Mouse (Mus musculus) heart, adult 2 months (tissue): ENCODE data around the gene Nfia. TPM values are rescaled to one million over a fixed set of nuclear protein-coding genes. Genes with fewer than 3 reads are reported as not detected.

ENCODE experiments used
- DNase-seq, 2 experiments: peaks; one replicate each; pipeline ENCODE4 v3.0.0; 2021
- H3K27ac ChIP-seq: fragments of 200-600 bp; 2 replicates; pipeline ENCODE4 v1.8.1; 2022
- H3K27me3 ChIP-seq: fragments of 200-500 bp; 2 replicates; pipeline ENCODE4 v1.6.1; 2012; ENCODE audit warnings: mild to moderate bottlenecking, low read length, inconsistent platforms, mixed read lengths; ENCODE audit not compliant: control insufficient read depth, insufficient read depth
- H3K36me3 ChIP-seq: fragments of 200-500 bp; 2 replicates; pipeline ENCODE4 v1.6.1; 2012; ENCODE audit warnings: low read length, inconsistent platforms; ENCODE audit not compliant: control insufficient read depth, insufficient read depth
- H3K4me1 ChIP-seq: fragments of 200-500 bp; 2 replicates; pipeline ENCODE4 v1.6.1; 2011; ENCODE audit warnings: low read length; ENCODE audit not compliant: control insufficient read depth, insufficient read depth
- H3K4me3 ChIP-seq: fragments of 200-600 bp; 2 replicates; pipeline ENCODE4 v1.8.1; 2022
- H3K79me2 ChIP-seq: fragments of 200-500 bp; replicated peaks from 2 replicates; pipeline ENCODE4 v1.6.1; 2012; ENCODE audit warnings: mild to moderate bottlenecking, inconsistent platforms, low read length, moderate library complexity, mixed read lengths; ENCODE audit not compliant: control insufficient read depth, insufficient read depth
- H3K9ac ChIP-seq: fragments of 200-500 bp; 2 replicates; pipeline ENCODE4 v1.6.1; 2012; ENCODE audit warnings: low read depth, mild to moderate bottlenecking, control low read depth, inconsistent platforms, low read length, mixed read lengths
- CTCF ChIP-seq: fragments of 200-600 bp; IDR thresholded peaks from 2 replicates; pipeline ENCODE4 v1.8.1; 2022; ENCODE audit warnings: antibody characterized with exemption, mild to moderate bottlenecking, moderate library complexity
- EP300 ChIP-seq: fragments of 200-500 bp; IDR thresholded peaks from 2 replicates; pipeline ENCODE4 v1.6.1; 2011; ENCODE audit warnings: low read depth, low read length, control low read depth; ENCODE audit not compliant: insufficient read depth
- POLR2A ChIP-seq: fragments of 200-500 bp; IDR thresholded peaks from 2 replicates; pipeline ENCODE4 v1.6.1; 2011; ENCODE audit warnings: mild to moderate bottlenecking, low read depth, low read length, control low read depth; ENCODE audit not compliant: insufficient read depth
- WGBS: fragments of 180-500 bp; shearing (Covaris S2); methylation state at CpG from one replicate; pipeline ENCODE4 v1.1.7; 2018; 5-methylcytosine and 5-hydroxymethylcytosine counted together
- intact Hi-C: fragments of 180-260 bp; cut with DNase I; formaldehyde crosslinking; loops from one replicate; pipeline ENCODE4 v1.15.1; 2025
- polyA plus RNA-seq: library from polyadenylated mRNA; depleted of rRNA; stranded (reverse); fragments of >200 nt; gene quantifications from 2 replicates; pipeline ENCODE4 v1.2.3, GENCODE M21; 2012
- total RNA-seq, 2 experiments: library from RNA; stranded (reverse); gene quantifications; 2 replicates each; pipeline ENCODE4 v1.2.3; 2021

Nfia gene
- total and polyA plus RNA-seq, 3 experiments, result 70.3 to 128 (median 126) TPM

DNA sequence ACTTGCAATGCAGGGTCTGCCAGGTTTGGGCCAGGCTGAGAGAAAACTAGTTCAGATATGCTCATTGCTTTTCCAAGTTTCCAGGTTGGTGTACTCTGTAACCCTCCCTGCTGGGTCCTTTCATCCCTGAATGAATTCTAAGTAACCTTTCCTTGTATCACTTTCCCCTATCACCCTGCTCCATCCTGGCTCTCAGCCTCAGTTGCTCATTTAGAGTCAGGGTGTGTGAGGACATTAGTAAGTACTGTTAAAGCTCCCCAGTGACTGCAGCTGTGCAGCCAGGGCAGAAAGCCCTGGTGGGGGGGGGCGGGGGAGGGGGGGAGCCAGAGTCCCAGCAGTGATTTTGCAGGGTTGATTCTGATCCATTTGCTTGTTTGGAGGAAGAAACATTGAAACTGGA, 56.0 kb downstream of the Nfia start:
- H3K36me3 ChIP-seq, result peaks cover 36% of the 10 kb centered on the region
- no peak for TF ChIP-seq CTCF
- no peak for TF ChIP-seq EP300
- TF ChIP-seq POLR2A, result no peak
- WGBS, result 55% methylated on average over 1 of the region's 1 CpGs
- no peak overlapping the region for H3K9ac ChIP-seq
- DNase-seq, result no peak
- intact Hi-C loops, result loop anchor here (2.0 kb wide), 1 partner anchor 24 kb away; no protein-coding TSS in a partner anchor
- H3K27me3 ChIP-seq, result no peaks in the 10 kb centered on the region
- H3K27ac ChIP-seq, result no peak overlapping the region
- H3K4me3 ChIP-seq, result no peak overlapping the region
- peaks cover 24% of the 10 kb centered on the region for H3K4me1 ChIP-seq
- peaks cover 1% of the 10 kb centered on the region; the same call in 1 of the 2 replicates for H3K79me2 ChIP-seq

DNA sequence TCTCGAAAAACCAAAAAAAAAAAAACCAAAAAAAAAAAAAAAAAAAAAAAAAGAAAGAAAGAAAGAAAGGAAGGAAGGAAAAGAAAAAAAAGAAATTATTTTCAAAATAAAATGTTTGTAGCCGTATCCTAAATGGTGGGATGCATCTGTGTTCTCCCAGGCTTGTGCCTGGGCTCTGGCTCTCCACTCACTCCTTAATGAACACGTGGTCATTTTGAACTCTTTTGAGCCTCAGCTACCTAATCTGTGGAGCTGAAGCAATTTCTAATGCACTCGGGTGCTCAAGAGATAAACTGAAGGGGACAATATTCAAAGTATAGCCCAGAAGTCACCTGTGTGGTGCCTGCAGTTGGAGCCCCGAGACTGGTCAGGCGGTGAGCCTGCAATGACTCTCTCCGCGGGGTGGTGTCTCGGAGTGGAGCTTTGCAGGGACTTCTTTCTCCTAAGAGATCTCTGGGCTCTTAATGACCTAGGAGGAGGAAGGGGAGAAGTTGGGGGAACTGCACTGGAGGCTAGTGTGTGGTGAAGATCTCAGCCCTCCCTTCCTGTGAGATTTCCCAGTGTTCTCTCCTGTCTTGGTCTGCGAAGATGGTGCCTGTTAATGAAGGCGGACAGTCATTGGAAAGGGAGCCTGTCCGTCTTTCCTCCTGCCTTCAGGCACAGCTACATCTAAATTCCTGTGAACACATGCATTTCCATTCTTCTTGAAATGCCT, 57.0 kb downstream of the Nfia start:
- 82% methylated on average over 12 of the region's 12 CpGs for WGBS
- H3K27me3 ChIP-seq, result no peaks in the 10 kb centered on the region
- no peak for DNase-seq
- TF ChIP-seq CTCF (no peak), EP300 (no peak), POLR2A (no peak)
- no peak overlapping the region for H3K4me3 ChIP-seq
- no peak overlapping the region for H3K27ac ChIP-seq
- intact Hi-C loops, result loop anchor here (2.0 kb wide), 1 partner anchor 23 kb away; no protein-coding TSS in a partner anchor
- peaks cover 1% of the 10 kb centered on the region; the same call in 1 of the 2 replicates for H3K79me2 ChIP-seq
- no peak overlapping the region for H3K9ac ChIP-seq
- H3K4me1 ChIP-seq, result peaks cover 15% of the 10 kb centered on the region
- peaks cover 29% of the 10 kb centered on the region for H3K36me3 ChIP-seq

DNA sequence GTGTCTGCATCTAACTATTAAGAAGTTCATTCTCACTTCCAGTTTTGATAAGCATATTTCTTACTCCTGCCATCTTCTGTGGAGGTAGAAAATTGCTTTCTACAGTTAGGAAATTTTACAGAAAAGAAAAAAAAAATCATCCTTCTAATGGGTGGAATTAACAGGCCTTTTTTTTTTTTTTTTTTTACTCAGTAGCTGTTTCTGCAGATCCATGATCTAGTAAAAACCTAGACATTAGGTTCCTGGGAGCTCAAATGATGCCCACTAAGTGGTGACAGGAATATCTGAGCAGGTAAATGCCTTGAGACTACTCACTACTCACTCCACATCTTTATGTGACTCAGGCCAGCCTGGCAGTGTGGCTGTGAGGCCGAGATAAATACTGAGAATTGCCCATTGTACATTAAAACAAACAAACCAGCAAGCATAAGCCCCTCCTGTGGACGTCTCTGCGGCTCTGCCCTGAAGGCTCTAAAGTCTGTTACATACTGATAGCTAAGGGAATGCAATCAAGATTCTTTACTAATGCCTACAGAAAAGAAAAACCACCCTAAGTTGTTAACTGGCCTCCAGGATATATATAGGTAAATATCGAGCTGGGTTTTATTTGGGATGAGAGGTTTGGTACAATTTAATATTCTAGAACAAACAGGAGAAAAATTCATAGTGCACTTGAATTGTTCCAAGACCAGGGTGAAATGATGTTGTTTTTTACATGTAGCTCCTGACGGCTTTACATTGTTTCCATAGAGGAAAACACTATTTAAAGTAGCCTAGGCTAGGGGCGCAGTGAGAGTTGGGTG, 57.7 kb downstream of the Nfia start:
- no peaks in the 10 kb centered on the region for H3K27me3 ChIP-seq
- H3K27ac ChIP-seq, result no peak overlapping the region
- H3K4me1 ChIP-seq, result peaks cover 13% of the 10 kb centered on the region
- H3K79me2 ChIP-seq, result peaks cover 1% of the 10 kb centered on the region; the same call in 1 of the 2 replicates
- intact Hi-C loops, result no loop called here
- DNase-seq, result no peak
- peaks cover 28% of the 10 kb centered on the region for H3K36me3 ChIP-seq
- 64% methylated on average over 6 of the region's 6 CpGs for WGBS
- no peak overlapping the region for H3K9ac ChIP-seq
- no peak overlapping the region for H3K4me3 ChIP-seq
- TF ChIP-seq CTCF, result no peak
- TF ChIP-seq EP300, result no peak
- no peak for TF ChIP-seq POLR2A

DNA sequence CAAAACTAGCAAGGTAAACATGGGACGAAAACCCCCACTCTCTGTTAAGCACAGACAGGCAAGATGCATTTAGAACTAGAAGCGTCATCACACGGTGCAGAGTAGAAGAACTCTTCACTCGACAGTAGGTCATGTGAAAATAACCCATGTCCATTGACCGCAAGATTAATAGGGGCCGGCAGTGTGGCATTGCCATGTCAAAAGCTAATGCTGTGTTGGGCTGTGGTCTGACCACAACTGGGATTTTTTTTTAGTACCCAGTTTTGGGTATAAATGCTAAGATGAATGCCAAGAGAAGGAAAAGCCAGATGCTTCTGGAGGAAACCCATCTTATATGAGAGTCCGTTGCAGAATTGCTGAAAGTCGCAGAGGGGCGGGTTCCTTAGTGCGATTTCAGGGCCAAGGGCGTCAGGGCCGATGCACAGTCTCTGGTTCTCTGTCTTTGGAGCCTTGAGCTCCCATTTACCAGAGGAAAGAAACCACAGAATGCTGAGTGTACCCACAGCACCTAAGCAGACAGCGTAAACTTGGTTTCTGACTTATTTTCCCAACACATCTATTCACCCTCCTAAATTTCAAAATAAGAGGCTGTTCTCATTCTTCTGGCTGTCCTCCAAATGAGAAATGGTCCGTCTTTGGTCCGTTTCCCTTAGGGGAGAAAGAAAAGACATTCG, 58.5 kb downstream of the Nfia start:
- Histone ChIP-seq H3K27me3 (no peaks in the 10 kb centered on the region), H3K79me2 (0 out of 2 replicates have a peak, but pooled peaks cover 1% of the 10 kb centered on the region), H3K27ac (peak overlapping the region; percentile 17), H3K4me3 (no peak overlapping the region), H3K9ac (no peak overlapping the region), H3K4me1 (peaks cover 8% of the 10 kb centered on the region), H3K36me3 (peaks cover 25% of the 10 kb centered on the region)
- TF ChIP-seq POLR2A (no peak), CTCF (no peak), EP300 (no peak)
- 75% methylated on average over 16 of the region's 16 CpGs for WGBS
- intact Hi-C loops, result no loop called here
- DNase-seq, result no peak

DNA sequence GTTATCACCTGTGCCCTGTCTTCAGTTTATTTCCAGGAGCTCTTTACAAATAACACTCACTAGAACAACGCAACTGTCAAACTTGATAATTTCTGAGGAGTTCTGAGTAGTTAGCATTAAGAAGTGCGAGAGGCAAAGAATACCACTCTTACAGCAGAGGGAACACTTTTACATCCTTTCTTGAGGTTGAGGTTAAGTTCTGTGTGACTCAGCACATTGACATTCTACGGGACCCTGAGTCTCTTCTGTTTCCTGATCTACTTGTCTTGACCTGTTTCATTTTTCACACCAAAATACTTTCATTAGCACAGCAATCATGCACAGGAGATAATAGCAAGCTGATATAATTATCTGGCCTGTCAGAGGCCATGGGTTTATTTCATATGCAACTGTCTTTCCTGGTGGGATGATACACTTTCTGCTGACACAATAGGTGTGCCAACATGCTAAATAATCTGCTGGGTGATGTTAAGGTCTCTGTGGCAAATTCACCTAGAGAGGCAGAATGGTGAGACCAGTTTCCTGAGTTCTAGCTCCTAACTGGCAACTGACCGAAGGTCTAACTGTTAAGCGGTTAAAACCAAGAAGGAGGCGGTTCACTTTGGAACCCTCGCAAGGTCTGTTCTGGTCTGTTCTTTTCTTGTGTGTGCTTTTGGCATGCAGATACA, 59.2 kb downstream of the Nfia start:
- 74% methylated on average over 7 of the region's 7 CpGs for WGBS
- DNase-seq, result no peak
- H3K4me1 ChIP-seq, result peaks cover 8% of the 10 kb centered on the region
- intact Hi-C loops, result no loop called here
- TF ChIP-seq POLR2A, result no peak
- no peak for TF ChIP-seq CTCF
- H3K9ac ChIP-seq, result no peak overlapping the region
- H3K27me3 ChIP-seq, result no peaks in the 10 kb centered on the region
- no peak overlapping the region for H3K4me3 ChIP-seq
- H3K36me3 ChIP-seq, result peaks cover 27% of the 10 kb centered on the region
- H3K79me2 ChIP-seq, result 0 out of 2 replicates have a peak, but pooled peaks cover 1% of the 10 kb centered on the region
- H3K27ac ChIP-seq, result peak overlapping the region; percentile 17
